Mouse (Mus musculus) spleen, adult 2 months (tissue): ENCODE data around the gene Zbtb37. TPM values are rescaled to one million over a fixed set of nuclear protein-coding genes. Genes with fewer than 3 reads are reported as not detected.

ENCODE experiments used
- DNase-seq, 2 experiments: peaks; one replicate each; pipeline versions ENCODE4 v3.0.0 to v3.0.0-alpha.2; 2012 to 2021; ENCODE audit warnings: low spot score in 2 of 2, low read depth in 1 of 2
- H3K27ac ChIP-seq: fragments of 200-500 bp; 2 replicates; pipeline ENCODE4 v1.5.1; 2012; ENCODE audit warnings: low read length, inconsistent platforms; ENCODE audit not compliant: insufficient read depth
- H3K27me3 ChIP-seq: fragments of 200-500 bp; 2 replicates; pipeline ENCODE4 v1.6.1; 2012; ENCODE audit warnings: mild to moderate bottlenecking, moderate library complexity, low read length, inconsistent platforms; ENCODE audit not compliant: control insufficient read depth, insufficient read depth
- H3K36me3 ChIP-seq: fragments of 200-500 bp; 2 replicates; pipeline ENCODE4 v1.6.1; 2012; ENCODE audit warnings: mild to moderate bottlenecking, low read length, inconsistent platforms; ENCODE audit not compliant: control insufficient read depth, insufficient read depth
- H3K4me1 ChIP-seq: fragments of 200-500 bp; 2 replicates; pipeline ENCODE4 v1.6.1; 2011; ENCODE audit warnings: inconsistent platforms; ENCODE audit not compliant: control insufficient read depth, insufficient read depth, insufficient read length
- H3K4me3 ChIP-seq: fragments of 200-500 bp; 2 replicates; pipeline ENCODE4 v1.5.1; 2011; ENCODE audit warnings: mild to moderate bottlenecking, inconsistent platforms; ENCODE audit not compliant: insufficient read depth, insufficient read length; ENCODE audit errors: extremely low read depth
- CTCF ChIP-seq: fragments of 200-500 bp; IDR thresholded peaks from 2 replicates; pipeline ENCODE4 v1.5.1; 2011; ENCODE audit warnings: mild to moderate bottlenecking, inconsistent platforms; ENCODE audit not compliant: insufficient read depth, insufficient read length, insufficient replicate concordance; ENCODE audit errors: extremely low read depth
- POLR2A ChIP-seq: fragments of 200-500 bp; IDR thresholded peaks from 2 replicates; pipeline ENCODE4 v1.6.1; 2011; ENCODE audit warnings: low read depth, low read length, inconsistent platforms
- WGBS: fragments of 180-500 bp; shearing (Covaris S2); methylation state at CpG from one replicate; pipeline ENCODE4 v1.1.7; 2018; 5-methylcytosine and 5-hydroxymethylcytosine counted together
- polyA plus RNA-seq: library from polyadenylated mRNA; depleted of rRNA; stranded (reverse); fragments of >200 nt; gene quantifications from 2 replicates; pipeline ENCODE4 v1.2.3, GENCODE M21; 2012

The Zbtb37 gene
- polyA plus RNA-seq, 1 experiment: 2.4 TPM

DNA sequence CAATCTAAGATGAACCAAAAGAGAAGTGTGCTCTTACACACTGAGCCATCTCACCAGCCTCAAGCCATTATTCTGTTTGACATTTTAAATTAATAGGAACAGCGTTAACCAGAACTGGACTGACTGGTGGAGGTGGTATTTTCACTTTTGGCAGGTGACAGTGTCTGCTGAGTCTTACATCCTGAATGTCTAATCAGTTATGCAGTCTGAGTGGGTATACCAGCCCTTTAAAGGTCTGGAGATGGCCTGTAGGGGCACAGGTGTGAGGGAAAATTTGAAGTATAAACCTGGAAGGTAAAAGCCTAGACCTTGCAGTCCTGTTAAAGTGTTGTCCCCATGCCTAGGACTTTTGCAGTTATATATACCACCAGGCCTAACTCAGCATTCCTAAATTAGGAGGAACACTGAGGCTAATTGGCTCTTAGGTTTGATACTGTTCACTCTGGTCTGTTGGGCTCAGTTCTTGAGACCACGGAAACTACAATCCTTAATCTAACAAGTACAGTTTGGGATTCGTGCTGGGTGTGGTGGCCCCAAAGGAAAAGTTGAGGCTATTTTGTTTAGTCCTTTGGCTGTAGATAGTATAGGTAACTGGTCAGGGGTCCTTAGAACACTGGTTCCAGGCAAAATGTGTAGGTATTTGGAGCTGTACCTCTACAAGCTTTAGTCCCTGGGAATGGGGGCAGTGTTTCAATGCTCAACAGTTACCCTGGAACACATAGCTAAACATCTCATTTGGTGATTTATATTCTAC, 4.5 kb upstream of the Zbtb37 start:
- DNase-seq: no peak
- WGBS: 66% methylated on average over 3 of the region's 3 CpGs
- Histone ChIP-seq H3K36me3 (peaks cover 29% of the 10 kb centered on the region), H3K4me1 (peaks cover 6% of the 10 kb centered on the region; the same call in 1 of the 2 replicates), H3K27ac (no peak overlapping the region), H3K27me3 (no peaks in the 10 kb centered on the region), H3K4me3 (no peak overlapping the region)
- no peak for TF ChIP-seq POLR2A
- no peak for TF ChIP-seq CTCF

- Histone ChIP-seq H3K4me1 (peaks cover 6% of the 10 kb centered on the region; the same call in 1 of the 2 replicates), H3K36me3 (peaks cover 29% of the 10 kb centered on the region), H3K4me3 (no peak overlapping the region), H3K27ac (no peak overlapping the region), H3K27me3 (no peaks in the 10 kb centered on the region)
- 56% methylated on average over 3 of the region's 3 CpGs for WGBS
- DNase-seq: no peak
- TF ChIP-seq POLR2A (no peak), CTCF (no peak)
These were observed 3.4 kb upstream of the Zbtb37 start for GRCm38 (mm10) chr1:161038004-161038403.

GRCm38 (mm10) chr1:161037599-161037998, 3.0 kb upstream of the Zbtb37 start:
- Histone ChIP-seq H3K27me3 (no peaks in the 10 kb centered on the region), H3K4me1 (peaks cover 6% of the 10 kb centered on the region; the same call in 1 of the 2 replicates), H3K27ac (no peak overlapping the region), H3K4me3 (no peak overlapping the region), H3K36me3 (peaks cover 29% of the 10 kb centered on the region)
- no peak for DNase-seq
- WGBS: 46% methylated on average over 3 of the region's 3 CpGs
- TF ChIP-seq CTCF (no peak), POLR2A (no peak)

DNA sequence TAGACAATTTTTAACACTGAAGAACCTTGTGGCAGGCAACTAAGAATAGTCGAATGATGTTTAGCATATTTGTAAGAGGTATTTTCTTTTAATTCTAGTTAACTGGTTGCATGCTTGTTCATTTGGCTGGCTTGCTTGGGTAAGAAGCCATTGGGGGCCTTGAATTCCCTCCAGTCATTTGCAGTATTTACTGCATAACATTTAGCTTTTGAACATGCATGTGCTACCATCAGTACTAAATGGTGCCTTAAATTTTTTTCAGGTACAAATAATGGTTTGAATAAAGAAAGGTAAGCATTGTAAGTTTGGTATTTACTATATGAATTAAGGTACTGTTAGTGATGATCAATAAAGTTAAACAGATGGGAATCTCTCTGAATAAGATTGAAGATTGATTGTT, 2.4 kb upstream of the Zbtb37 start:
- no peak overlapping the region for H3K27ac ChIP-seq
- peaks cover 6% of the 10 kb centered on the region; the same call in 1 of the 2 replicates for H3K4me1 ChIP-seq
- DNase-seq: no peak
- H3K36me3 ChIP-seq: peaks cover 27% of the 10 kb centered on the region
- WGBS: 2% methylated on average over 1 of the region's 1 CpGs
- TF ChIP-seq POLR2A: no peak
- TF ChIP-seq CTCF: no peak
- no peaks in the 10 kb centered on the region for H3K27me3 ChIP-seq
- no peak overlapping the region for H3K4me3 ChIP-seq

- TF ChIP-seq POLR2A (no peak), CTCF (no peak)
- Histone ChIP-seq H3K27ac (no peak overlapping the region), H3K4me1 (peaks cover 6% of the 10 kb centered on the region; the same call in 1 of the 2 replicates), H3K36me3 (peaks cover 27% of the 10 kb centered on the region), H3K4me3 (peak overlapping the region; percentile 80), H3K27me3 (no peaks in the 10 kb centered on the region)
- 2% methylated on average over 5 of the region's 5 CpGs for whole genome bisulfite sequencing
- no peak for DNase-seq
These were observed 1.8 kb upstream of the Zbtb37 start for GRCm38 (mm10) chr1:161036411-161036841.

GRCm38 (mm10) chr1:161035786-161036404, 1.2 kb upstream of the Zbtb37 start:
- peak overlapping the region; percentile 82 for H3K27ac ChIP-seq
- DNase-seq: no peak
- peak overlapping the region; percentile 80 for H3K4me3 ChIP-seq
- no peaks in the 10 kb centered on the region for H3K27me3 ChIP-seq
- peaks cover 29% of the 10 kb centered on the region for H3K36me3 ChIP-seq
- H3K4me1 ChIP-seq: peaks cover 6% of the 10 kb centered on the region; the same call in 1 of the 2 replicates
- 4% methylated on average over 6 of the region's 6 CpGs for WGBS
- TF ChIP-seq POLR2A: no peak
- TF ChIP-seq CTCF: no peak

DNA sequence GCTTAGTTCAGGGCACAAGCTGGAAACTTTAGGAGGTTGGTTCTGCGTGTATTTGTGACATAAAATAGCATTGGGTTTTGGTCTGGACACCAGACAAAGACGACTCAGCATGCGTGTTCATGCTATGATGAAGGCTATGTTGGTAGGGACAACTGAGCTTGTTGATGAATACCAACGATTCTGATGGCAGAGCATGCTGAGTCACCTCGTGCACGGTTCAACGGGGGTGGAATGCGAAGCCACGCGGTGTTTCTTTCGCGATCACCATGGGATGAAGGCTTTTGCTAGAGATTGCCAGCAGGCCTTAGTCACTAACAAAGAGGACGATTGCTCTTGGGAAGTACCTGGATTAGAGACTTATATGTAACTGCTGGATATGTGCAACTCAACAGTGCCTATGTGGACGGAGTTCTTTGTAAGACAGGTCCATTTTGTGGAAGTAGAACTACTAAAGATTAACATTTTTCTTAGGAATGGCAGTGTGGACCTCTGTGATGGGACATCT, 684 bp upstream of the Zbtb37 start:
- WGBS: under 1% methylated on average over 14 of the region's 14 CpGs
- DNase-seq: peak in 1 of 2 experiments; percentile 30

More for the DNA sequence above, 684 bp upstream of the Zbtb37 start:
- TF ChIP-seq CTCF (no peak), POLR2A (no peak)
- Histone ChIP-seq H3K4me1 (peaks cover 6% of the 10 kb centered on the region; the same call in 1 of the 2 replicates), H3K4me3 (peak overlapping the region; percentile 80), H3K36me3 (peaks cover 29% of the 10 kb centered on the region), H3K27ac (peak overlapping the region; percentile 82), H3K27me3 (no peaks in the 10 kb centered on the region)
